Mouse (Mus musculus): Measurements from ENCODE around the gene Auts2. TPM values are rescaled to one million over a fixed set of nuclear protein-coding genes. Genes with fewer than 3 reads are reported as not detected.

Auts2 gene
- total RNA-seq, 2 experiments from 2014 or later: 24.7 to 47.4 TPM

DNA sequence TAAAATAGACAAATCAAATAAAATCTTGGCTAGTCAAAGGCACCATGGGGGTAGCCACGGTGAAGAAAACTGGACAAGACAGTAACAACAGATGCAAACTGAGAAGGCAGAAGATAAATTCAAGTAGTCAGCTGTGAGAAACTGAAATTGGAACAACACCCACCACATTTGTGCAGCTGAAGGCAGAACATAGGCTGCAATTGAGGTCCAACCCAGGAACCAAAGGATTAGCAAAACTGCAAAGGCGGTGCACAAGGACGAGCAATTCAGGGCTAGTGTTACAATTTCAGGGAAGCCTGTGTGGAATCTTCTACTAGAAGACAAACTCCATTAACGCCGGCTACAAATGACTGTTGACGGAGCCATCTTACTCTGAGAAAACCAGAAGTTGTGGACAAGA, 550.9 kb downstream of the Auts2 start:
- no peak for DNase-seq

DNA sequence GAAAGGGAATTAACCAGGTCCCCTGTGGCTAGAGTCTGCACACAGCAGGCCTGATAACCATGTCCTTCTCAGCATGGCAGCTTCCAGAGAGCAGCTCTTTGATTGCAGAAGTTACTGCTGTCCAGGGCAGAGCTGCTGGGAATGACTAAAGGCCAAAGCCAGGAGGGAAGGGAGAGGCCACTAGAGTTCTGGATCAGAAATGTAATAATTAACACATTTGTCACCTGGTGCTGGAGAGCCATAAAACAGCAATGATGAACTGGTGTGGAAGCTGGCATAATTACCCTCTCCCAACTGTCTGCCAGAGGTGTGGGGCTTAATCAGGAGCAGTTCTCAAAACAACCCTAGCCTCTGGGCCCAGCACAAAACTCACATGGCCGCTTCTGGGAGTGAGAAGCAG, 552.6 kb downstream of the Auts2 start:
- no peak for DNase-seq

DNA sequence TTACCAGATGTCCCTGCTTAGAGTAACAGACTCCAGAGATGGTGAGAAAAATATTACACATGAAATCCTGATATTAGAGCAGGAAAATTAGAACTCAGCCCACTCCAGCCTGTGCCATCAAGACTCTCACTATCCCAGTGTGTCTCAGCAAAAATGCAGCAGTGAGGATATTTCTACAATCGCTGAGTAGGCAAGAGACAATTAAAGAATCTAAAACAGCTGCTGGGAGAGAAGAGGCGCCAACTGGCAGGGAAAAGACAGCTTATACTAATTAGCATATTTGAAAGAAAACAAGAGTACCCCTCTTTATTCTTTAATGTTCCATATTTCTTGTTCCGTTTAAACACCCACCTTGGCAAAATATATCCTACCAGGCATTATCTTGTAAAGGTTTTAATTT, 561.7 kb downstream of the Auts2 start:
- no peak for DNase-seq

DNA sequence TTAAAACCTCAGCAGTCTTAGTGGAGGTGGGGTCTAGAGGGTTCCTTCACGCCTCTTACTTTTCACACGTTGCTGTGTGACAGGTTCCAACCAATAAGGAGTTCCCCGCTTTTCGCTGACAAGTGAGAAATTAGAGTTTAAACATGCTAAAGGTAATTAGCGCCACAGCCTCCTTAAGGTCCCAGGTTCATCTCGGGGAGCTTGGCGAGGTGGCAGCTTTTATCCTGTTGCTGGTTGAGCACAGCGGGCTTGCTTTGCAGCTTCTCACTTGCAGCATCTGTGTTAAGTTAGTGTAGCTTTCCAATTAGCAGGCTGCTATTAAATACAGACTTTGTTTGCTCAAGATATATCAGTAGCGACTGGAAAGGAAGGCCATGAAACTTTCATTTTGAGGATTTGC, 564.2 kb downstream of the Auts2 start:
- no peak for DNase-seq

DNA sequence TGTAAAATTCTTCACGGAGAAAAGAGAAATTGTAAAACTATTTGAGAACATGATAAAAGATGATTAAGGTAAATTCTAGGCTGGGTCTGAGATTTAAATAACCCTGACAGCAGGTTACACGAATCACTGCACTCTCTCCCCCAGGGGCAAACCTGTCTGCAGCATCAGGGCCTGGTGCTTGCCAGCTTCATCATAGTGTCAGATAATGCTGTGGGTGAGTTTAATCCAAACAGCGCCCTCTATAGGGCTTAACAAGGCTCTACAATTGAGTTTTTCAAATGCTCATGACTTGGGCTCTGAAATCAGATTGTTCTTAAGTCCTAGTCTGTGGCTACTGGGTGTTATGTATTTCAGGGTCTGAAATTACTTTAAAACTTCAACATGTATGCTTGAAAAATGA, 565.6 kb downstream of the Auts2 start:
- no peak for DNase-seq

DNA sequence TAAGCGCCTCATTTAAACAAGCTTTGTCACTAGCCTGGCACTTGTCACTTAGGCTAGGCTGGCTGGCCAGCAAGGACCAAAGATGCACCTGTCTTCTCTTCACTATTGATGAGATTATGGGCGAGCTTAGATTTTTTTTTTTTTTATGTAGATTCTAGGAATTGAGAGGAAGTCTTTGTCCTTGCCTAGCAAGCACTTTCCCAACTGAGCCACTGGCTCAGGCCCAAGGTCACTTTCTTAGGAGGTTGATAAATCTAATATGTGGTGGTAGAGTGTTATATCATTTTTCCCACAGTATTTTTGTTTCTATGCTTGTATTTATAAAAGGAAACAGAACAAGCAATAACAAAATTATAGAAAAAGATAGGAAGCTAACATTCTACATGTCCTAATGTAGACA, 571.2 kb downstream of the Auts2 start:
- peak; percentile 47 for DNase-seq

DNA sequence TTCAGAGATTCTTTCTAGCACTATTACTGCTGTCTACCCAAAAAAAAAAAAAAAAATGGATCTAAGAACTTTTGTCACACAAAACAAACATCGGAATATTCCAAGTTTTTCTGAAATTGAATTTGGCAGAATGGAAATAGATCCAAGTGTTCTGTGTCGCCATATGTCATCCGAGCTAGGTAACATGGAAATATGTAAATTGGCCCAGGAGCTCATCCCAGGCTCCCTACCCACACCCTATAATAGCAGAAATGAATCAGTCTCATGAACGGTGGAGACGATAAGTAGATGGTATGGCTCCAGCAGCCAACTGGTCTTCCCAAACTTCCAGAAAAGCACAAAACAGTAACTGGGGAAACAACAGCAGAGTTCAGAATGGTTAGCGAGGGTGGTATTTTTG, 577.6 kb downstream of the Auts2 start:
- no peak for DNase-seq

DNA sequence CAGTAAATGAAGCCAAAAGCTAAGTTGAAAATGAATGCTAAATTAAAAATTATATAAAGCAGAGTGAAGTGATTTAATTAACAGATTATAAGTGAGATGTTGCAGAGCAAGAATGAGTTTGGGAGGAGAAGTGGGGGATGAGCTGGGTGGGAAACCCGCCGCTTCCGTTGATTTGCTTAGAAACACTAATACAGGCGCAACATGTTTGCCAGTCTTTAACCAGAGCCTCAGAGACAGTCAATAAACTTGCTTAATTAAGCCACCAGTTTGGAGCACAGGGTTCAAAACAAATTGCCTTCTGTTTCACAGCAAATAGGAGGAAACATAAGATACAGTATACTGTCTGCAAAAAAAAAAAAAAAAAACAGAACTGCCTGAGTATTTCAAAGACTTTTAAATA, 579.6 kb downstream of the Auts2 start:
- DNase-seq: no peak

DNA sequence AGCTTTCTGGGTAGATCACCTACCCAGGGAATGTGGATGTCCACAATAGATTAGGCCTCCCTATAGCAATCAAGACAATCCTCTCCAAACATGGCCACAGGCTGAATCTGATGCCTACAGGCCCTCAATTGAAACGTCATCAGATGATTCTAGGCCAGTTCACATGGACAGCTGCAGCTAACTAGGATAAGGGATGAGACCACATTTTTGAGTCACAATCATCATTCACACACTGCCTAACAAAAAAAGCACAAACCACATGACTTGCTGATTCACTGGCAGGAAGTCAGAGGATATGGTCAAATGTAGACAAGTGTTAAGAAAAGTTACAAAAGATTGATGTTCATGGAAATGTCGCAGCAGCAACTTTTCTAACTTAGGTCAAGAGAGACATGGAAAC, 581.3 kb downstream of the Auts2 start:
- DNase-seq: no peak

DNA sequence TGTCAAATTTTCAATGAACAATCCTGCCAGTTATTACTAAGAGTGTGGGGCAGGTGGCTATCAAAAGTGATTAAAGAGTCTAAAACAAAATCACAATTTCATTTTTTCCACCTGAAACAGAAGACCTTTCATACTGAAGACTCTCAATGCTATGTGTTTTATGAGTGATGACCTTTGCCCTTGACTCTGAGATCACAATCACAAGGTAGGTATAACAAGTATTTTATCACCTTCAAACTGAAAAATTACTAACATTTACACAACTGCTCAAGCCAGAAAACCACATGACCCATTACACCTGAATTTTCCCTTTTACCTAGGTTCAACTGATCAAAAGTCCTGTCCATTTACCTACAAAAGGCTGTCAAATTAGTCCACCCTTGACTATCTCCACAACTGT, 582.7 kb downstream of the Auts2 start:
- no peak for DNase-seq

DNA sequence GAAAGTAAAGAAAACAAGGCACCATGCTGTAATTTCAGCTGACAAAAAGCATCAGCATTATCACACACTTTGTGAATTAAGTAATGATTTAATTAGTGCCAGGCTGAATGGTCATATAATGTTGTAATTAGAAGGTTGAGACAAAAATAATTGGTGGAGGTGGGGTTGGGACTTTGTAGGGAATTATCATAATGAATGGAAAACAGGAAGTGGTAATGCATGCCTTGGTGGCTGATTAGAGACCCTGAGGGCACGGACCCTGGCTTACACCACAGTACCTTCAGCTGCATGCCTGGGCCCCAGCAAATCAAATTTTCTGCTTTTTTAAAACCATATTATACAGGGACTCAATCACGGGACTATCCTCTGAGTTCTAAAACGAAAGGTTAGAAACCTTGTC, 586.1 kb downstream of the Auts2 start:
- no peak for DNase-seq

DNA sequence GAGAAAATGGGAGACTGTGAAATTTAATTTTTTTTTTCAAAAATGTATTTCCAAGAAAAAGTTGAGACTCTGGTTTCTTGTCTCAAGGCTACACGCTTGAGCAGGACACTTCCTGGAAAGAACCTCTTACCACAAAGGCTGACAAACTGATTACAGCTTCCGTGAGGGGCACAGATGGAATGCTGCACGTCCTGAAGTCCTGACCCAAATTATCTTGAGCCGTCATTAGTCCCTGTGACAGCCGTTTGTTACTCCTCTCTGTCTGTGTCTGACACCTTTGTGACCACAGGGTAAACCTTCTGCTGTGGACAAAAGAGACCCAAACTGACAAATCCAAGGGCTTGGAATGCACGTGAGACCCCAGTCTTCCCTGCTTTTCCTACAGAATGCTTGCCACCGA, 587.1 kb downstream of the Auts2 start:
- DNase-seq: no peak

DNA sequence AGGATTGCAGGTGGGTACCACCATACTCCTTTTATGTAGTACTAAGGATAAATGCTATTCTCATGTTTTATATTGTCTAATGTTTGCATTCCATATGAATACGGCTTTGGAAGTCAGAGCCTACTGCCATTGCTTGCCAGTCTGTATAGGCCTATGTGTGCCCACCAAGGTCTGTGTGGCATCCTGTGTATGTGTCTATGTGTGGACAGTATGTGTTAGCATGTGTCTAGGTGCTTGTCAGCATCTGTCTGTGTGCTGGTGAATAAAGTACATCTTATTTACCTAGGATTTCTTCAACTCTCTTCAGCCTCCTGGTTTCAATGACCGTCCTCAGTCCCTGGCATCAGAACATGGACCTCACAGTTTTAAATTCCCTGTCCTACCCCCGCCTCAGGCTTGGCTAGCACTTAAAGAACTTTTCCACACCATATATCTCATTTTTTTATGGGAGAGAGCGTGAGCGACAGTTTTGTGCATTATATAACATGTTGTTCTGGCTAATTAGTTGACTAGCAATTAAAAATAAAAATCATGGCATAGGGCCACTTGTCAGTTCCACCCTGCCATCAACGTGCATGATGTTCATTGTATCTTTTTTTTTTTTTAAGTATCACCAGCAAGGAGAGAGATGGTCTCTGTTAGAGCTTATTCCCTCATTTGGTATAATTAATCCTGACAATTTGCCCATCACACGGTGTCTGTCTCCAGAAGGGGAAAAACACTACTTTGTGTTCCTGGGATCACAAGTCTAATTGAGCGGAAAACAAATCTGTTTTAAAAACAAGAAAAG, 587.7 kb downstream of the Auts2 start:
- no peak for DNase-seq

DNA sequence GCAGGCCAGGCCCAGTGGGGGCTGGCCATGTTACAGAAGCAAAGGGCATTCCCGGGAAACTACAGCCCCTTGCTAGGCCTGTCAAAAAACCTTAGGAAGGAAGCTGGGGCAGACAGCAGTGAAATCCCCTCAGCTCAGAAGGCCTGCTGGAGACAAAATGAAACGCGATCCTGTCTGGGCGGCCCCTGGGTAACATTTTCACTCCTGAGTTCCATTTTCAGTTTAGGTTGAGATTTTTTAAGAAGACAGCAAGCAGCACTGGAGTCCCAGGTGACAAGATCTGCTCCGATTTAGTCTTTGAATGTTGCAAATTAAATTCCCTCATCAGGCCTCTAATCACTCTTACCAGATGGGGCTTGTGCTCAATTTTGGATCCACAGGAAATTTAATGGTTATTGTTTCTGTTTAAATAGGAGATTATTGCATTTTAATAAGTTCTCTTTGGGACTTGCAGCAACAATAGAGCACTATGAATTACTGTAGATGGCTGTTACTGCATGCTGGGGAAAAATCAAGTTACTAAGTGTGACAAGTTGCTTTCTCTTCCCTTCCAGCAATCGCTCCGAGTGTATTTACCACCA, 594.5 kb downstream of the Auts2 start:
- no peak for DNase-seq

DNA sequence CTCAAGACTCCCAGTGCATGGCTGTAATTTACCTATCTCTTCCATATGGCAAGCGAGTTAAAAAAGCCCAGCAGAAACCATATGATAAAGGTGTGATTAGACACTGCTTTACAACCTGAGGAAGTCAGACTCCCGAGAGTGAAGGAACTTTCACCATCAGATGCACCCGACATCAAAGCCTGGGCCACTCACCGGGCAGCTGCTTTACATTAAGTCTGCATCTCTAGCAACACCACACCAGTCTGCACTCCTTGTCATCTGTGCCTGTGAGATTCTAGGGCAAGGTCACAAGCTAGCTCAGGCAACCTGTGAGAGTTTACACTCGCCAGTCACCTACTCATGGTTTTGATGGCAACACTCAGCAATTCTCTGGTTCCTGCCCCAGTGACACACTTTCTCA, 596.3 kb downstream of the Auts2 start:
- no peak for DNase-seq

DNA sequence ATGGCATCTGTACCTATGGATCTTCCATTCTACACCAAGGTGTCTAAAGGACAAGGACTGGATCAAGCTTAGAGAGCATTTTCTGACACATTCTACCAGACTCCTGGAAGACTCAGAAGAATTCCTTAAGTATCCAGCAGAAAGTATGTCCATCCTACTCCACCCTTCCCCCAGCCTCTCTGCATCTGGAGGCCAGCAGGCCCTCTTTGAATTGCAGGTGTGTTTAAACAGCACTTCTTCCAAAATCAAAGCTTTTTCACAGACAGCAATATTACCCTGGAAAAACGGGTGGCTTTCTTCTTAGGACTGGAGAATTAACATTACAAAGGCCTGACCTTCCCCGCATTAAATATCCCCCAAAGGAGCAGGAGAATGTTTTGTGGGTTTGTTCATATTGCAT, 598.4 kb downstream of the Auts2 start:
- no peak for DNase-seq

DNA sequence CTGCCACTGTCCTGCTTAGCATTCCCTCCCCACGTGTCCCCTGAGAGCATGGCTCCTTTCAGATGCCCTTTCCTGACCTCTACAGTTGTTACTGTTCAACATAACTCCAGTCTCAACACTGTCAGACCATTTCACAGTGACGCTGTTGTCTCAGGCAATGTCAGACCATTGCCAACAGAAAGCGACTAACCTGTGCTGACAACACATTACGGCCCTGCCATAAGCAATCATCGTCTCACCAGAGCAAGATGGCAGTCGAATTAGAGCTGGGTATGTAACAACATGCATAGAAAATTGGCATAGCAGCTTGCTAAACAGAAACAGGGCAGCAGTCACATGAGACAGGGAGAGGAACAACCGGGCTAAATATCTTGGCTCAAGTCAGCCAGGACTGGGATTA, 614.4 kb downstream of the Auts2 start:
- no peak for DNase-seq

DNA sequence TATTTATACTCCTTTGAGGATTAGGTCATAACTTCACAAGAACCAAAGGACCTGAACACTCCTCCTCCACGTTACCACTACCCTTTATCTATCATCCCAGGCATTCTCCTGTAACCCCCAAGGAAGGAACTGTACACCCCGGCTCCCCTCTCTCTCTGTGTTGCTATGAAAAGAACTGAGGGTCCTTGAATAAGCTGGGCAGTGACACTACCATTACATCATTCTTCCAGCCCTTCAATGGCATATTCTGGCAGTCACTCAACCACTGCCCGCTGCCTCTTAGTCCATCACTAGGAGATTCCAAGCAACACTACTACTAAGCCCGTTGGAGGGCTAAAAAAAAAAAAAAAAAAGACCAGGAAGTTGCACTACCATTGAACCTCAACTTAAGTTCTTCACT, 620.4 kb downstream of the Auts2 start:
- DNase-seq: peak; percentile 5

DNA sequence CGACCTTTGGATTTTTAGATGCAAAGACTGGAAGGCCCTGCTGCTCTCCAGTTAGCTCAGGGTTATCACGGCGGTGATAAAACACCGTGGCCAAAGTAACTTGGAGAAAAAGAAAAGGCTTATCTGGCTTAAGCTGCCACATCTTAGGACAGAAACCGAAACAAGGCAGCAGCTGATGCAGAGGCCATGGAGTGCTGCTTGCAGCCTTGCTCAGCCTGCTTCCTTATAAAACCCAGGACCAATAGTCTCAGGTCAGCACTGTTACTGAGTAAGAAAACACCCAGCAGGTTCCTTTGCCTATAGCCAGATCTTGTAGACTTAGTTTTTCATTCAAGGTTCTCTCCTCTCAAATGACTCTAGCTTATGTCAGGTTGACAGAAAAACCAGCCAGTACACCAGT, 621.0 kb downstream of the Auts2 start:
- no peak for DNase-seq

DNA sequence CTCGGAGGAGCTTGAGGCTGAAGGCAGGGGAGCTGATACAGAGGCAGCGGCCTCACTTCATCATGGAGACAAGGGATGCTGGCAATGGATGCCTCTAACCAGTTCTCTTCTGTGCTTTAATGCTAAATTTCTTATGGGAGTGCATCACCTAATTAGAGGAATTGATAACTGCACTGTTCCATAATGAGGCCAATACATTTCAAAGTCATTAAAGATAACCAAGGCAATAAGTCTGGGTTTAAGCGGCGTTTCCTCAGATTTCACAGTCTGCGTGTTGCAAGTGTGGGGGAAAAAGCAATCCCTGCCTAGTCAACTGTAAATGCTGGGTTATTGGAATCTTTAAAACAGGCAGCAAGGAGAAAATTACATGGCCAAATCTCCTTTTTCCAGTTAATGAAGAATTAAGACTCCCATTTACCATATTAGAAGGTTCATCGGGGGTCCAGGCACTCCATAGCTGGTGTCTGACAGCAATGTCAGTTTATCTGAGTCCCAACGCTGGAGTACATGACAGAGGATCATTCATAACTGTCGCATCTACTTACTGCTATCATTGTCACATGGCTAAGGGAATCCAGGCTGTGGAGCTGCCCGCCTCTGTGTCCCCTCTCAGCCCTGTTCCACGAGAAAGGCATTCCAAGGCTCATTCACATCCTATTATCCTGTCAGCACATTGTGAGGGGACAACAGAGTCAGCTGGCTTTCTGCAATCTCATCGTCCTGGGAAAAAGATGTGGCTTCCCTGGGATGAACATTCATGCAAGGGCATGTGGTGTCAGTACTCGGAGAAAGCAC, 623.0 kb downstream of the Auts2 start:
- no peak for DNase-seq

DNA sequence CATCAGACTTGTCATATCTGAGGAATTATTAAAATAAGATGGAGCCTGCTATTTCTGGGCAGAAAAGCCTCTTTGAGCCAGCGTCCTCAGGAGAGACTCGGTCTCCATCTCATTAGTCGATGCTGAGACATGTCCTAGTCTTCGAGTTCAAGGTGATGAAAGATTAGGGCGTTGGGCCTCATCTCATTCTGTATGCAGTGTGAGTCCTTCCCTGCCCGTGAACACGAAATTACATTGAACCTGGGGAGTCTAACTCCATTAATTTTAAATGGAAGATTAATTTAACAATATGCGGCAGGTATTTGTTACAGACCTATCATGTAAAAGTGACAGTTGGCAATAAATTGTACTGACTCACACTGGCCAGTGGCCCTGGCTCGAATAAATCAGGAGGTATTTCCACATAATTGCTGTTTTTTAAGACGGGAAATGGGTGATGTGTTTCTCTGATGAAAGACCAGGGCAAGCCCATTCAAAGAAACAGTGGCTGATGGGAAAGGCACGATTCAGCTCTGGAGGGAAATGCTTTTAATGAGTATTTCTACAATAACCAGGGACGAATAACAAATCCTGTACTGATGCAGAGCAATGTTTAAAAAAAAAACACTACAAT, 626.2 kb downstream of the Auts2 start:
- peak; percentile 14 for DNase-seq

DNA sequence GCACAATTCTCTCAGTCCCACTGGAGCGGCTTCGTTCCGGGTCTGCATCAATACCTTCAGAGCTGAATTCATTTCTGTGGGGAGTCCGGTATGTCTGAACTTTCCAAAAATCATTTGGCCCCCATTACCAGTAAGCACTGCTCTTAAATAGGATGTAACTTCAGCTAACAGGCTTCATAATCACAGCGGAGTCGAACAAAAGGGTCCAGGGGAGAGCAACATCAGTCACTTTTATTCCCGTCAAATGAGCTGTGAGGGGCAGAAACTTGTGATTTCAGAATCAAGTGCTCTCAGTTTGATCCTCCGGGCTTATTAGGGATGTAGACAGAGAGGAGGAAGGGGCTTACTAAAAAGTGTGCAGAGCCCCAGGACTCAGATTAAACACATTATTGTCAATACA, 629.6 kb downstream of the Auts2 start:
- no peak for DNase-seq

DNA sequence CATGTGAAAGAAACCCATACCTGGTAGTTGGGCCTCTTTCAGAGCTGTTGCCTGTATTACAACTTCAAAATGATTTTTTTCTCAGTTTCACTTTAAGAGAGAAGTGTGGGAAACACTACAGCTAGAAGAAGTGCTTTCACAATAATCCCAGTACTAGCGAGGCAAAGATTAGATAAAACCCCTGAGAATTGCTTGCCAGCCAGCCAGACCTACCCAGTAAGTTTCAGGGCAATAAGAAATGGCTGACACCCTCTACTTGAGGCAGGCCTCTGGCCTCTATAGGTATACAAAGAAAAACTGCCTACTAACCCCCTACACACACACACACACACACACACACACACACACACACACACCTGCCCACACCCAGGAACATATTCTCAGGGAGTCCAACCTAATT, 630.2 kb downstream of the Auts2 start:
- DNase-seq: no peak
